Mouse (Mus musculus): ENCODE results near the gene Sec61g.
A peak's percentile ranks its signal among the peaks of the same experiment; 100 is the strongest.
"Not testable (repeated sequence)": the region's sequence is repeated elsewhere in the genome, so short reads cannot be mapped to it uniquely, and the experiment has no call there.

Sec61g gene

GRCm38 (mm10) chr11:16508052-16508654 is at the start of gene Sec61g:
Sec61g (minus strand) TSS chr11:16508484.
- peak; percentile 66 to 83 for DNase-seq (ENCODE audit: low read depth in 1 of 2, low spot score in 2 of 2)

GRCm38 (mm10) chr11:16546421-16547163 is 38.3 kb upstream of the Sec61g start:
- DNase-seq (ENCODE audit: low read depth in 1 of 2, low spot score in 2 of 2): no peak

- no peak for DNase-seq (ENCODE audit: low read depth in 1 of 2, low spot score in 2 of 2)
Measured at GRCm38 (mm10) chr11:16537379-16537778, 29.1 kb upstream of the Sec61g start.

GRCm38 (mm10) chr11:16534582-16535553 is 26.6 kb upstream of the Sec61g start:
- DNase-seq (ENCODE audit: low read depth in 1 of 2, low spot score in 2 of 2): no peak

GRCm38 (mm10) chr11:16532877-16533276 is 24.6 kb upstream of the Sec61g start:
- no peak for DNase-seq (ENCODE audit: low read depth in 1 of 2, low spot score in 2 of 2)

- no peak for DNase-seq (ENCODE audit: low read depth in 1 of 2, low spot score in 2 of 2)
Measured at GRCm38 (mm10) chr11:16528909-16529308, 20.6 kb upstream of the Sec61g start.

GRCm38 (mm10) chr11:16528391-16528790 is 20.1 kb upstream of the Sec61g start:
- no peak for DNase-seq (ENCODE audit: low read depth in 1 of 2, low spot score in 2 of 2)

GRCm38 (mm10) chr11:16527743-16528142 is 19.5 kb upstream of the Sec61g start:
- no peak for DNase-seq (ENCODE audit: low read depth in 1 of 2, low spot score in 2 of 2)

GRCm38 (mm10) chr11:16526467-16526866 is 18.2 kb upstream of the Sec61g start:
- no peak for DNase-seq (ENCODE audit: low read depth in 1 of 2, low spot score in 2 of 2)

- no peak for DNase-seq (ENCODE audit: low read depth in 1 of 2, low spot score in 2 of 2)
Measured at GRCm38 (mm10) chr11:16525724-16526123, 17.4 kb upstream of the Sec61g start.

- no peak for DNase-seq (ENCODE audit: low read depth in 1 of 2, low spot score in 2 of 2)
Measured at GRCm38 (mm10) chr11:16524917-16525640, 16.8 kb upstream of the Sec61g start.

GRCm38 (mm10) chr11:16515081-16515480 is 6.8 kb upstream of the Sec61g start:
- not testable (repeated sequence) for DNase-seq (ENCODE audit: low read depth in 1 of 2, low spot score in 2 of 2)

- DNase-seq (ENCODE audit: low read depth in 1 of 2, low spot score in 2 of 2): not testable (repeated sequence)
Measured at GRCm38 (mm10) chr11:16514221-16514620, 5.9 kb upstream of the Sec61g start.

GRCm38 (mm10) chr11:16507385-16508051 is 766 bp downstream of the Sec61g start:
- DNase-seq (ENCODE audit: low read depth in 1 of 2, low spot score in 2 of 2): no peak

GRCm38 (mm10) chr11:16505999-16506398 is 2.3 kb downstream of the Sec61g start:
- DNase-seq (ENCODE audit: low read depth in 1 of 2, low spot score in 2 of 2): no peak

- DNase-seq (ENCODE audit: low read depth in 1 of 2, low spot score in 2 of 2): no peak
Measured at GRCm38 (mm10) chr11:16503150-16503549, 5.1 kb downstream of the Sec61g start.

- DNase-seq (ENCODE audit: low read depth in 1 of 2, low spot score in 2 of 2): no peak
Measured at GRCm38 (mm10) chr11:16502744-16503143, 5.5 kb downstream of the Sec61g start.

GRCm38 (mm10) chr11:16498756-16499680 is 9.3 kb downstream of the Sec61g start:
- no peak for DNase-seq (ENCODE audit: low read depth in 1 of 2, low spot score in 2 of 2)

Measured in monocyte, adult 2 months (primary cell).